Mouse (Mus musculus): Measurements from ENCODE around the gene Jtb.

DNA sequence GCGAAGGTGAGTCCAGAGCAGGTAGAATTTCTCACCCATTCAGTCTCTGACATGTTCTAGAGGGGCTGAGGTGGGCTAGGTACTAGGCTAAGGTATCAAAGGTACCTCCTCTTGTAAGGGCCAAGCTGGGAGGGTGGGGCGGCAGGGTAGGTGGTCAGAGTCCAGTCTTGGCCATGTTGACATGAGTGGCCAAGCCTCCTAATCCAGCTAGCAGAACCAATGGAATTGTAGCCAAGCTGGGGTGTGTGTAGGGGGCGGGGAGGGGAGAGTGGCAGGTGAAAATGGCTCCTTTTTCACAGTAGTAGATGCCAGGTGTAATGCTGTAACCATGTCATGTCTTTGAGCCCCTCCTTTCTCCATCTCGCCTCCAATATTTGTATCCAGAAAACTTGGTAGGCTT lies 27.1 kb downstream of the Jtb start:
- no peak for TF ChIP-seq POLR2A (IDR thresholded peaks at IDR 0.05; ENCODE audit: control insufficient read depth, extremely low read depth, insufficient read depth, low read length, poor library complexity)
- no peak for TF ChIP-seq CTCF (IDR thresholded peaks at IDR 0.05; ENCODE audit: borderline replicate concordance, control insufficient read depth, extremely low read depth, insufficient read depth, low read length, poor library complexity)
